ENCODE assay signal across 12 mouse cellular contexts in genomic region chr5:106785065-106785464, GRCm38 (mm10).
DNase-seq lines count a peak whose midpoint lies in the region; ATAC-seq and TF ChIP-seq lines count a peak whose summit lies in the region.
"Had no signal": no experiment of that assay in that cellular context is flagged by ENCODE, and none has a peak within 500 bp of the region (broad histone marks: within the 10 kb centered on the region; RNA-seq: fewer than 3 reads in every experiment).

No protein-coding gene starts in this region.

- TF ChIP-seq CTCF in lung, postnatal 0 days (IDR thresholded peaks at IDR 0.05), result peak; percentile 25

- H3K4me3 ChIP-seq in heart, embryonic 15.5 days, result peak overlapping the region; percentile 17
- no peak overlapping the region for H3K4me3 ChIP-seq in lung, postnatal 0 days (ENCODE audit: low read depth, low read length)
- H3K4me3 ChIP-seq in embryonic facial prominence, embryonic 13.5 days, result no peak overlapping the region
- H3K4me3 ChIP-seq: erythroblast, embryonic 14.5 days had no signal

- ATAC-seq in heart, embryonic 15.5 days (replicated peaks; ENCODE audit: insufficient number of reproducible peaks, insufficient read depth, low FRiP score, low read depth), result no peak
- ATAC-seq in lung, postnatal 0 days, result no peak
- ATAC-seq in embryonic facial prominence, embryonic 13.5 days (ENCODE audit: insufficient number of reproducible peaks, insufficient read depth, low FRiP score, low TSS enrichment, low read depth), result no peak

- no peaks in the 10 kb centered on the region for H3K36me3 ChIP-seq in heart, embryonic 15.5 days
- H3K36me3 ChIP-seq in lung, postnatal 0 days (ENCODE audit: insufficient read depth, low read length), result no peaks in the 10 kb centered on the region
- H3K36me3 ChIP-seq in embryonic facial prominence, embryonic 13.5 days, result no peaks in the 10 kb centered on the region

- DNase-seq in heart, adult 9 months (ENCODE audit: low spot score in 2 of 2), result no peak
- DNase-seq in lung, postnatal 0 days (ENCODE audit: low spot score), result no peak
- no peak for DNase-seq in lung, postnatal 36 days
- peak; percentile 38 for DNase-seq in thymus, postnatal 0 days (ENCODE audit: low spot score)
- DNase-seq in layer of hippocampus, postnatal 10 days (ENCODE audit: low spot score in 2 of 2), result no peak
- DNase-seq in right cerebral cortex, adult 2 months (ENCODE audit: low spot score in 2 of 2), result no peak
- DNase-seq: cerebellum, adult 9-10 months; kidney, postnatal 36 days had no signal

- H3K27ac ChIP-seq in heart, embryonic 15.5 days, result no peak overlapping the region
- H3K27ac ChIP-seq in lung, postnatal 0 days (ENCODE audit: low read length), result no peak overlapping the region
- H3K27ac ChIP-seq in embryonic facial prominence, embryonic 13.5 days, result no peak overlapping the region
- H3K27ac ChIP-seq: macrophage had no signal

- no peak overlapping the region for H3K9ac ChIP-seq in heart, embryonic 15.5 days
- H3K9ac ChIP-seq in lung, postnatal 0 days (replicated peaks; ENCODE audit: low read depth), result no peak overlapping the region
- H3K9ac ChIP-seq in embryonic facial prominence, embryonic 13.5 days, result no peak overlapping the region

- peak overlapping the region; percentile 69 for H3K4me2 ChIP-seq in heart, embryonic 15.5 days
- H3K4me2 ChIP-seq in lung, postnatal 0 days (replicated peaks; ENCODE audit: low read depth, low read length), result no peak overlapping the region
- H3K4me2 ChIP-seq in embryonic facial prominence, embryonic 13.5 days, result 0 out of 2 replicates have a peak overlapping the region, but pooled peaks have one; percentile 11

- no peaks in the 10 kb centered on the region for H3K27me3 ChIP-seq in heart, embryonic 15.5 days
- H3K27me3 ChIP-seq in lung, postnatal 0 days (replicated peaks; ENCODE audit: insufficient read depth, low read length), result no peaks in the 10 kb centered on the region
- no peaks in the 10 kb centered on the region for H3K27me3 ChIP-seq in embryonic facial prominence, embryonic 13.5 days

- H3K9me3 ChIP-seq in heart, embryonic 15.5 days (replicated peaks), result no peaks in the 10 kb centered on the region
- no peaks in the 10 kb centered on the region for H3K9me3 ChIP-seq in lung, postnatal 0 days (ENCODE audit: low read length)
- H3K9me3 ChIP-seq in embryonic facial prominence, embryonic 13.5 days, result no peaks in the 10 kb centered on the region

- peaks cover 7% of the 10 kb centered on the region for H3K4me1 ChIP-seq in heart, embryonic 15.5 days (replicated peaks)
- 0 out of 2 replicates have a peak, but pooled peaks cover 3% of the 10 kb centered on the region for H3K4me1 ChIP-seq in lung, postnatal 0 days (ENCODE audit: insufficient read depth, low read depth, low read length)
- H3K4me1 ChIP-seq in embryonic facial prominence, embryonic 13.5 days, result peaks cover 9% of the 10 kb centered on the region

- 71% methylated on average over 2 of the region's 2 CpGs for WGBS in heart, embryonic 15.5 days
- WGBS in lung, postnatal 0 days, result 70% methylated on average over 2 of the region's 2 CpGs
- 76% methylated on average over 2 of the region's 2 CpGs for WGBS in embryonic facial prominence, embryonic 13.5 days

- TF ChIP-seq EP300 in lung, postnatal 0 days (IDR thresholded peaks at IDR 0.05), result no peak
